ENCODE assay signal across 20 mouse cellular contexts in the genomic region with DNA sequence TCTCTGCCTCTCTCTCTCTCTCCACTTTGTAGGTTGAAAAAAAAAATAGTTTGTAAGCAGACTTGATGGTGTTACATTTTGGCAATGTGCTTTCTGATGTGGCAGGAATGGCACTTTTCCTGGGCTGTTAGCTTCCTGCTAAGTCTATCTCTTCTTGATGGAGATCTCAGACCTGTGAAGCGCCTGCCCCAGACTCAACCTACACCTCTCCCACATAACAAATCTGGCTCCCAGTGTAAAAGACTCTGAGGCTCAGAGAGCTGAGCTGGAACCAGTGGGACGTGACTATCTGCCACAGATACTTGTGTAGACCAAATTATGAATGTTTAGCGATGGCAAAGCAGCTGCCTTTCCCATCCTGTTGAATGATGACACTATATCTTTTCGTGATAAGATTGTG.
DNase-seq lines count a peak whose midpoint lies in the region; ATAC-seq lines count a peak whose summit lies in the region.
"Had no signal": no experiment of that assay in that cellular context is flagged by ENCODE, and none has a peak within 500 bp of the region (broad histone marks: within the 10 kb centered on the region; RNA-seq: fewer than 3 reads in every experiment).

No protein-coding gene starts in this region.

- ATAC-seq in frontal cortex, adult (ENCODE audit: low TSS enrichment), result peak; percentile 99
- ATAC-seq: activated CD4-positive, CD25-positive, alpha-beta regulatory T cell, adult 4 months; forebrain, embryonic 15.5 days; hindbrain, embryonic 16.5 days had no signal

- intact Hi-C loops in left cerebral cortex, postnatal 10 days (cut with DNase I), result no loop called here

- DNase-seq in frontal cortex, postnatal 25 days (ENCODE audit: low spot score in 2 of 2), result no peak
- DNase-seq in left cerebral cortex, adult 9 months (ENCODE audit: low spot score in 2 of 2), result peak; percentile 4 to 20
- no peak for DNase-seq in left cerebral cortex, postnatal 10 days (ENCODE audit: extremely low spot score in 1 of 2, low spot score in 2 of 2)
- peak; percentile 23 to 41 for DNase-seq in right cerebral cortex, adult 2 months (ENCODE audit: low spot score in 2 of 2)
- no peak for DNase-seq in right cerebral cortex, postnatal 25 days
- no peak for DNase-seq in cerebellum, postnatal 14 days
- DNase-seq: adrenal gland, adult 8-10 months; adrenal gland, postnatal 25 days; cerebellum, adult 18-20 months; cerebellum, adult 9-10 months; cerebellum, postnatal 36 days; embryo, embryonic 11 days; gastrocnemius, postnatal 25 days; heart, adult 18-20 months; heart, postnatal 10 days; heart, postnatal 36 days had no signal

Comparison
In these comparisons a context has a peak if more than half of its experiments do, and no peak if none do; other contexts are left out.
1. DNase-seq: peak in left cerebral cortex, adult 9 months (2 of 2) and right cerebral cortex, adult 2 months (2 of 2); none in frontal cortex, postnatal 25 days (0 of 2), left cerebral cortex, postnatal 10 days (0 of 2), right cerebral cortex, postnatal 25 days (single experiment) and cerebellum, postnatal 14 days (0 of 2).